Mouse (Mus musculus) fat pad, adult 2 months (tissue): ENCODE data around the gene Ttc24.

ENCODE experiments used
- DNase-seq: peaks from one replicate; pipeline ENCODE4 v3.0.0-alpha.2; 2011; ENCODE audit warnings: low read depth, low spot score; ENCODE audit errors: extremely low read depth

Ttc24 gene

GRCm38 (mm10) chr3:88081345-88082223 lies 3.5 kb upstream of the Ttc24 start, which contains the start of gene Iqgap3:
Gene Iqgap3, plus strand, starts transcription at chr3:88081971.
- DNase-seq: no peak

GRCm38 (mm10) chr3:88077441-88077840 lies 663 bp downstream of the Ttc24 start:
- DNase-seq: no peak

- DNase-seq: no peak
Measured at GRCm38 (mm10) chr3:88074766-88075165, 3.3 kb downstream of the Ttc24 start.

GRCm38 (mm10) chr3:88074351-88074750 lies 3.8 kb downstream of the Ttc24 start:
- no peak for DNase-seq

GRCm38 (mm10) chr3:88073631-88074030 lies 4.5 kb downstream of the Ttc24 start:
- no peak for DNase-seq

GRCm38 (mm10) chr3:88071783-88072182 lies 6.3 kb downstream of the Ttc24 start:
- DNase-seq: no peak

- no peak for DNase-seq
Measured at GRCm38 (mm10) chr3:88068386-88068785, 9.7 kb downstream of the Ttc24 start.

- peak; percentile 51 for DNase-seq
Measured at GRCm38 (mm10) chr3:88057902-88058696, 20.0 kb downstream of the Ttc24 start, which contains the start of gene Naxe. Gene Naxe, minus strand, starts transcription at chr3:88058495.

- DNase-seq: no peak
Measured at GRCm38 (mm10) chr3:88057030-88057429, 21.1 kb downstream of the Ttc24 start.

GRCm38 (mm10) chr3:88049532-88049931 lies 28.6 kb downstream of the Ttc24 start:
- no peak for DNase-seq

- DNase-seq: peak; percentile 62
Measured at GRCm38 (mm10) chr3:88042661-88043421, 35.3 kb downstream of the Ttc24 start, which contains the start of gene Gpatch4. Gene Gpatch4, plus strand, starts transcription at chr3:88043108.

- DNase-seq: no peak
Measured at GRCm38 (mm10) chr3:88035561-88036293, 42.4 kb downstream of the Ttc24 start.

GRCm38 (mm10) chr3:88033506-88033905 lies 44.6 kb downstream of the Ttc24 start:
- no peak for DNase-seq

- DNase-seq: no peak
Measured at GRCm38 (mm10) chr3:88030608-88031395, 47.3 kb downstream of the Ttc24 start.

- DNase-seq: no peak
Measured at GRCm38 (mm10) chr3:88027434-88028186, 50.5 kb downstream of the Ttc24 start, which contains the start of gene Hapln2. Gene Hapln2, minus strand, starts transcription at chr3:88027583.

GRCm38 (mm10) chr3:88026823-88027222 lies 51.3 kb downstream of the Ttc24 start:
- no peak for DNase-seq

- no peak for DNase-seq
Measured at GRCm38 (mm10) chr3:88023192-88024074, 54.7 kb downstream of the Ttc24 start.
